Mouse (Mus musculus) CH12.LX (cell line): ENCODE measurements around the gene Pwwp2b.

Experiments used
- CHD1 ChIP-seq: IDR thresholded peaks from 2 replicates; pipeline ENCODE4 v1.6.1; 2012; ENCODE audit warnings: low read depth, low read length, improper control_type of control experiment, inconsistent platforms
- CHD2 ChIP-seq: IDR thresholded peaks from 2 replicates; pipeline ENCODE4 v1.6.1; 2011; ENCODE audit warnings: low read length, improper control_type of control experiment
- CTCF ChIP-seq, 2 experiments: IDR thresholded peaks in 1 of 2; conservative IDR thresholded peaks in 1 of 2; 2 replicates each; pipeline ENCODE4 v1.5.1; 2011 to 2012; ENCODE audit warnings: low read depth in 2 of 2, low read length in 2 of 2, improper control_type of control experiment in 1 of 2, inconsistent platforms in 1 of 2, mild to moderate bottlenecking in 1 of 2, moderate library complexity in 1 of 2
- EP300 ChIP-seq: IDR thresholded peaks from 2 replicates; pipeline ENCODE4 v1.6.1; 2011; ENCODE audit warnings: low read length, improper control_type of control experiment
- GABPA ChIP-seq: IDR thresholded peaks from 2 replicates; pipeline ENCODE4 v1.6.1; 2012; ENCODE audit warnings: low read depth, low read length, improper control_type of control experiment, inconsistent platforms; ENCODE audit not compliant: insufficient replicate concordance
- MAX ChIP-seq: IDR thresholded peaks from 2 replicates; pipeline ENCODE4 v1.6.1; 2011; ENCODE audit warnings: low read length, improper control_type of control experiment
- NELFE ChIP-seq: IDR thresholded peaks from 2 replicates; pipeline ENCODE4 v1.6.1; 2011; ENCODE audit warnings: low read depth, low read length, improper control_type of control experiment
- POLR2A ChIP-seq: IDR thresholded peaks from 2 replicates; pipeline ENCODE4 v1.6.1; 2011; ENCODE audit warnings: low read depth, mild to moderate bottlenecking, improper control_type of control experiment, low read length
- SIN3A ChIP-seq: IDR thresholded peaks from 2 replicates; pipeline ENCODE4 v1.6.1; 2012; ENCODE audit warnings: low read length, improper control_type of control experiment, inconsistent platforms
- TCF12 ChIP-seq: IDR thresholded peaks from 2 replicates; pipeline ENCODE4 v1.6.1; 2014; ENCODE audit warnings: low read depth, mild to moderate bottlenecking, inconsistent platforms, low read length, improper control_type of control experiment
- UBTF ChIP-seq: IDR thresholded peaks from 2 replicates; pipeline ENCODE4 v1.6.1; 2012; ENCODE audit warnings: low read depth, mild to moderate bottlenecking, inconsistent platforms, low read length, improper control_type of control experiment, moderate library complexity
- USF1 ChIP-seq: IDR thresholded peaks from 2 replicates; pipeline ENCODE4 v1.6.1; 2014; ENCODE audit warnings: low read depth, mild to moderate bottlenecking, inconsistent platforms, low read length, improper control_type of control experiment
- ZC3H11A ChIP-seq: IDR thresholded peaks from 2 replicates; pipeline ENCODE4 v1.6.1; 2012; ENCODE audit warnings: low read depth, mild to moderate bottlenecking, inconsistent platforms, low read length, improper control_type of control experiment
- ZNF384 ChIP-seq: IDR thresholded peaks from 2 replicates; pipeline ENCODE4 v1.6.1; 2012; ENCODE audit warnings: low read depth, low read length, improper control_type of control experiment, inconsistent platforms

- TF ChIP-seq CTCF (conservative IDR thresholded peaks at IDR 0.05 in 1 of 2, IDR thresholded peaks at IDR 0.05 in 1 of 2; ENCODE audit: low read depth in 2 of 2, low read length in 2 of 2) (peak in 1 of 2 experiments; percentile 27; a peak in 2 of 4 replicates), ZNF384 (no peak), CHD1 (no peak), EP300 (no peak), CHD2 (no peak), POLR2A (no peak), ZC3H11A (no peak), MAX (no peak), UBTF (no peak), TCF12 (no peak), SIN3A (no peak), NELFE (no peak), USF1 (no peak), GABPA (no peak)
Observed at GRCm38 (mm10) chr7:139313413-139313812, 65.1 kb downstream of the Pwwp2b start.
